Mouse (Mus musculus): ENCODE data around the gene Shld1.

GRCm38 (mm10) chr2:132686756-132687737, at the start of gene Shld1:
- TF ChIP-seq CTCF (IDR thresholded peaks at IDR 0.05; ENCODE audit: low read depth, low read length), result no peak
- no peak for TF ChIP-seq POLR2A (IDR thresholded peaks at IDR 0.05; ENCODE audit: insufficient read depth, low read length)
- 0 out of 2 replicates have a peak, but pooled peaks have one; percentile 11 for TF ChIP-seq EP300 (IDR thresholded peaks at IDR 0.05; ENCODE audit: insufficient read depth, low read depth, low read length)

Measured in ES-Bruce4 (cell line).